Mouse (Mus musculus): ENCODE measurements around the gene Nkapd1. TPM values are rescaled to one million over a fixed set of nuclear protein-coding genes. Genes with fewer than 3 reads are reported as not detected.

Nkapd1 gene
- polyA plus RNA-seq, 1 experiment, result 1.6 TPM

DNA sequence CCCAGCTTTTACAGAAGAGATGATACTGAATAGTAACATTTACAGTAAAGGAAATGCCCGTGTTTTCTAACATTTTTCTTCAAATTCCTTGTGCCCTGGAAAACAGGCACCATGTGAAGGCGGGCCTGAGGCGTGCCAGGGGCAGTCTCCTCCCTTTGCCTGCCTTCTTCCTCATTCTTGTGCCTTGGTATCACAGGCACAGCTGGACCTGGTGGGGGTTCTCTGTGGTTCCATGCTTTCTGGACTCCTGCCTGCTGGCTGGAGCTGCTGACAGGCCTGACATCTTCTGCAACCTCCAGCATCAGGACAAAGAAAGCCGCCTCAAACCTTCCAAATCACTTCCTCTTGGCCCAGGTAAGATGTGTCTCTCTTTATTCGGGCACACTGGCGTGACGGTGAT, 52.1 kb downstream of the Nkapd1 start:
- WGBS, result 33% methylated on average over 7 of the region's 7 CpGs
- H3K4me3 ChIP-seq (ENCODE audit: low read depth, low read length), result peak overlapping the region; percentile 57

DNA sequence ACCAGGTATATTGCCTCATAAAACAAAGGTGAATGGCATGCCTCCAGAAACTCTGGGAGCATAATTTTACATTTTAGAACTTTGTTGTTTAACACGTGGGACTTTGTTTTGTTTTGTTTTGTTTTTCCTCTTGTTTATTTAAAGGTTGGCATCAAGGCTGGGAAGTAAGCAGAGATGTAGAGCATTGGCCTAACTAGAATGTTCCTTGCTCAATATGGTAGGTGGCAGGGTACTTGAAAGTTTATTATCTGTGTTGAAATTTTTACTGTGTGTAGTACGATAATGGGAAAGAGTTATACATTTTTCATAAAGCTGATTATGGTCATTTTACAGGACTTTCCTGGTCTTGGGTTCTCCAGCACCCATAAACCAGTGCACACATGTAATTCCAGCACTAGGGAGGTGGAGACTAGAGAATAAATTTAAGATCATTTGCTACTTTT, 55.3 kb downstream of the Nkapd1 start:
- 27% methylated on average over 2 of the region's 2 CpGs for WGBS
- TF ChIP-seq POLR2A (IDR thresholded peaks at IDR 0.05; ENCODE audit: low read depth, low read length) (no peak), CTCF (IDR thresholded peaks at IDR 0.05; ENCODE audit: extremely low read depth, insufficient read length, insufficient replicate concordance, low read depth, low read length) (no peak)
- H3K36me3 ChIP-seq (ENCODE audit: control insufficient read depth, insufficient read depth, low read length), result no peaks in the 10 kb centered on the region
- no peaks in the 10 kb centered on the region for H3K27me3 ChIP-seq (ENCODE audit: control insufficient read depth, insufficient read depth, low read length)
- H3K27ac ChIP-seq (ENCODE audit: insufficient read depth, low read depth, low read length), result no peak overlapping the region
- peaks cover 7% of the 10 kb centered on the region for H3K4me1 ChIP-seq (ENCODE audit: control insufficient read depth, insufficient read depth, insufficient read length, low read length)
- no peak overlapping the region for H3K4me3 ChIP-seq (ENCODE audit: low read depth, low read length)

More for the DNA sequence above, 52.1 kb downstream of the Nkapd1 start:
- Histone ChIP-seq H3K4me1 (ENCODE audit: control insufficient read depth, insufficient read depth, insufficient read length, low read length) (peaks cover 11% of the 10 kb centered on the region), H3K36me3 (ENCODE audit: control insufficient read depth, insufficient read depth, low read length) (no peaks in the 10 kb centered on the region), H3K27ac (ENCODE audit: insufficient read depth, low read depth, low read length) (peak overlapping the region; percentile 27; the same call in 1 of the 2 replicates), H3K27me3 (ENCODE audit: control insufficient read depth, insufficient read depth, low read length) (no peaks in the 10 kb centered on the region)
- TF ChIP-seq POLR2A (IDR thresholded peaks at IDR 0.05; ENCODE audit: low read depth, low read length), result no peak
- no peak for TF ChIP-seq CTCF (IDR thresholded peaks at IDR 0.05; ENCODE audit: extremely low read depth, insufficient read length, insufficient replicate concordance, low read depth, low read length)

GRCm38 (mm10) chr9:50561145-50561917, 55.9 kb downstream of the Nkapd1 start, which contains the start of gene Tex12:
Gene Tex12 (minus strand): TSS chr9:50561325.
- H3K27me3 ChIP-seq (ENCODE audit: control insufficient read depth, insufficient read depth, low read length), result no peaks in the 10 kb centered on the region
- H3K27ac ChIP-seq (ENCODE audit: insufficient read depth, low read depth, low read length), result peak within 1 kb of the TSS; percentile 70
- H3K36me3 ChIP-seq (ENCODE audit: control insufficient read depth, insufficient read depth, low read length), result no peaks in the 10 kb centered on the region
- WGBS, result 85% methylated on average over 38 of the region's 38 CpGs
- H3K4me1 ChIP-seq (ENCODE audit: control insufficient read depth, insufficient read depth, insufficient read length, low read length), result peaks cover 7% of the 10 kb centered on the region
- no peak within 1 kb of the TSS for H3K4me3 ChIP-seq (ENCODE audit: low read depth, low read length)
- TF ChIP-seq POLR2A (IDR thresholded peaks at IDR 0.05; ENCODE audit: low read depth, low read length) (no peak), CTCF (IDR thresholded peaks at IDR 0.05; ENCODE audit: extremely low read depth, insufficient read length, insufficient replicate concordance, low read depth, low read length) (no peak)

Other genes starting within 250 kb of the Nkapd1 start
- gene Plet1, start 122.9 kb downstream of the Nkapd1 start, polyA plus RNA-seq (2012; rRNA removed), result 2.5 and 23.9 TPM in 2 replicates
- gene Pts, start 88.7 kb downstream of the Nkapd1 start, polyA plus RNA-seq (2012; rRNA removed), result 10.4 and 14.9 TPM in 2 replicates
- gene Il18, start 62.6 kb downstream of the Nkapd1 start, polyA plus RNA-seq (2012; rRNA removed), result 5.7 and 11.2 TPM in 2 replicates
- gene Bco2, start 62.3 kb downstream of the Nkapd1 start, polyA plus RNA-seq (2012; rRNA removed), result 5.5 and 8.5 TPM in 2 replicates
- gene Tex12, start 56.1 kb downstream of the Nkapd1 start, polyA plus RNA-seq (2012; rRNA removed), result 0.10 TPM in 1 of 2 replicates, not detected in the other
- 307 and 325 TPM in 2 replicates for gene Sdhd, start 13.7 kb downstream of the Nkapd1 start, polyA plus RNA-seq (2012; rRNA removed)
- 93.7 and 98.1 TPM in 2 replicates for gene Timm8b, start 13.6 kb downstream of the Nkapd1 start, polyA plus RNA-seq (2012; rRNA removed)
- 0.28 TPM in 2 replicates for gene Pih1d2, start 143 bp downstream of the Nkapd1 start, polyA plus RNA-seq (2012; rRNA removed)
- 5.3 and 10.2 TPM in 2 replicates for gene Dlat, start 42.3 kb upstream of the Nkapd1 start, polyA plus RNA-seq (2012; rRNA removed)
- gene Dixdc1, start 122.1 kb upstream of the Nkapd1 start, polyA plus RNA-seq (2012; rRNA removed), result 0.57 and 0.75 TPM in 2 replicates
- 7.6 and 15.0 TPM in 2 replicates for gene 2310030G06Rik, start 129.1 kb upstream of the Nkapd1 start, polyA plus RNA-seq (2012; rRNA removed)
- 16.7 and 23.1 TPM in 2 replicates for gene Cryab, start 133.9 kb upstream of the Nkapd1 start, polyA plus RNA-seq (2012; rRNA removed)
- gene Hspb2, start 134.9 kb upstream of the Nkapd1 start, polyA plus RNA-seq (2012; rRNA removed), result 3.5 and 7.6 TPM in 2 replicates
- gene Fdxacb1, start 150.8 kb upstream of the Nkapd1 start, polyA plus RNA-seq (2012; rRNA removed), result 2.4 and 2.6 TPM in 2 replicates
- 13.2 and 17.6 TPM in 2 replicates for gene Alg9, start 157.6 kb upstream of the Nkapd1 start, polyA plus RNA-seq (2012; rRNA removed)
- gene 1110032A03Rik, start 158.1 kb upstream of the Nkapd1 start, polyA plus RNA-seq (2012; rRNA removed), result 12.6 and 20.7 TPM in 2 replicates
- gene Ppp2r1b, start 227.8 kb upstream of the Nkapd1 start, polyA plus RNA-seq (2012; rRNA removed), result 1.6 and 1.9 TPM in 2 replicates

Measured in small intestine, adult 2 months (tissue).